Mouse (Mus musculus) heart, embryonic 14.5 days (tissue): ENCODE data around the gene Marc1. TPM values are rescaled to one million over a fixed set of nuclear protein-coding genes. Genes with fewer than 3 reads are reported as not detected.

Source experiments
- ATAC-seq: fragments of 200-750 bp; cut with Nextera tagmentation; 2 replicates; pipeline ENCODE4 v1.8.0; 2017; ENCODE audit warnings: low read depth, moderate TSS enrichment; ENCODE audit not compliant: insufficient number of reproducible peaks, insufficient read depth, low FRiP score
- H3K27ac ChIP-seq, 2 experiments: fragments of 200-500 bp in 1 of 2; fragments of 300-500 bp in 1 of 2; sonication (generic) in 1 of 2; replicated peaks in 1 of 2; 2 replicates each; pipeline ENCODE4 v1.5.1; 2012 to 2014; ENCODE audit warnings: low read depth in 2 of 2, low read length in 2 of 2, control low read depth in 1 of 2, mild to moderate bottlenecking in 1 of 2, mixed read lengths in 1 of 2; ENCODE audit not compliant: control insufficient read depth in 1 of 2, insufficient read depth in 1 of 2
- H3K27me3 ChIP-seq: fragments of 300-500 bp; sonication (generic); 2 replicates; pipeline ENCODE4 v1.6.1; 2014; ENCODE audit warnings: mild to moderate bottlenecking, low read length, control low read depth; ENCODE audit not compliant: control insufficient read depth, insufficient read depth
- H3K36me3 ChIP-seq: fragments of 300-500 bp; sonication (generic); 2 replicates; pipeline ENCODE4 v1.6.1; 2014; ENCODE audit warnings: mild to moderate bottlenecking, control low read depth, low read length, mixed read lengths; ENCODE audit not compliant: control insufficient read depth, insufficient read depth
- H3K4me1 ChIP-seq, 2 experiments: fragments of 200-500 bp in 1 of 2; fragments of 300-500 bp in 1 of 2; sonication (generic) in 1 of 2; 2 replicates each; pipeline ENCODE4 v1.6.1; 2012 to 2014; ENCODE audit warnings: low read length in 2 of 2, control low read depth in 1 of 2, mixed read lengths in 1 of 2; ENCODE audit not compliant: control insufficient read depth in 2 of 2, insufficient read depth in 2 of 2
- H3K4me2 ChIP-seq: fragments of 300-500 bp; sonication (generic); 2 replicates; pipeline ENCODE4 v1.6.1; 2014; ENCODE audit warnings: mild to moderate bottlenecking, low read length
- H3K4me3 ChIP-seq, 2 experiments: fragments of 200-500 bp in 1 of 2; fragments of 300-500 bp in 1 of 2; sonication (generic) in 1 of 2; 2 replicates each; pipeline ENCODE4 v1.5.1; 2012 to 2014; ENCODE audit warnings: low read length in 2 of 2, mild to moderate bottlenecking in 2 of 2, control low read depth in 1 of 2, low read depth in 1 of 2, moderate library complexity in 1 of 2; ENCODE audit not compliant: control insufficient read depth in 1 of 2, insufficient read depth in 1 of 2
- H3K9ac ChIP-seq: fragments of 300-500 bp; sonication (generic); 2 replicates; pipeline ENCODE4 v1.6.1; 2014; ENCODE audit warnings: mild to moderate bottlenecking, low read length
- H3K9me3 ChIP-seq: fragments of 300-500 bp; sonication (generic); 2 replicates; pipeline ENCODE4 v1.6.1; 2016; ENCODE audit warnings: low read length, control low read depth; ENCODE audit not compliant: control insufficient read depth
- WGBS: fragments of 180-500 bp; shearing (Covaris S2); extraction: QIAGEN DNeasy Blood & Tissue Kit; methylation state at CpG from one replicate; pipeline ENCODE4 v1.1.7; 2014; 5-methylcytosine and 5-hydroxymethylcytosine counted together
- polyA plus RNA-seq: library from polyadenylated mRNA; unstranded; fragments of >200 nt; fragmentation: Nextera tagmentation; extraction: Ambion mirVana; gene quantifications from 2 replicates; pipeline ENCODE4 v1.2.1, GENCODE M21; 2014

Gene Marc1
- polyA plus RNA-seq, 1 experiment from 2014 or later, result not detected

- H3K4me3 ChIP-seq, result no peak overlapping the region
- H3K4me2 ChIP-seq, result no peak overlapping the region
- H3K27ac ChIP-seq, result no peak overlapping the region
- no peaks in the 10 kb centered on the region for H3K4me1 ChIP-seq
- H3K9me3 ChIP-seq, result no peaks in the 10 kb centered on the region
- WGBS, result 74% methylated on average over 7 of the region's 7 CpGs
- H3K36me3 ChIP-seq, result peaks cover 67% of the 10 kb centered on the region
- ATAC-seq, result no peak
- H3K27me3 ChIP-seq, result no peaks in the 10 kb centered on the region
- H3K9ac ChIP-seq, result no peak overlapping the region
Measured at GRCm38 (mm10) chr1:184833499-184833898, 22.4 kb upstream of the Marc1 start.

GRCm38 (mm10) chr1:184832211-184832610, 21.1 kb upstream of the Marc1 start:
- H3K4me1 ChIP-seq, result peaks cover 5% of the 10 kb centered on the region in 2 experiments
- H3K4me3 ChIP-seq, result no peak overlapping the region
- H3K4me2 ChIP-seq, result no peak overlapping the region
- no peak overlapping the region for H3K9ac ChIP-seq
- H3K36me3 ChIP-seq, result peaks cover 58% of the 10 kb centered on the region
- H3K27me3 ChIP-seq, result no peaks in the 10 kb centered on the region
- H3K9me3 ChIP-seq, result no peaks in the 10 kb centered on the region
- H3K27ac ChIP-seq, result no peak overlapping the region
- WGBS, result 81% methylated on average over 10 of the region's 10 CpGs
- no peak; the same call in 1 of the 2 replicates for ATAC-seq

- H3K4me1 ChIP-seq, result peaks cover 6 to 9% of the 10 kb centered on the region in 2 experiments
- no peak overlapping the region for H3K27ac ChIP-seq
- H3K27me3 ChIP-seq, result no peaks in the 10 kb centered on the region
- 78% methylated on average over 8 of the region's 8 CpGs for WGBS
- H3K9me3 ChIP-seq, result no peaks in the 10 kb centered on the region
- no peak overlapping the region for H3K4me2 ChIP-seq
- peaks cover 45% of the 10 kb centered on the region for H3K36me3 ChIP-seq
- no peak for ATAC-seq
- no peak overlapping the region for H3K9ac ChIP-seq
- no peak overlapping the region for H3K4me3 ChIP-seq
Measured at GRCm38 (mm10) chr1:184829897-184830296, 18.8 kb upstream of the Marc1 start.

DNA sequence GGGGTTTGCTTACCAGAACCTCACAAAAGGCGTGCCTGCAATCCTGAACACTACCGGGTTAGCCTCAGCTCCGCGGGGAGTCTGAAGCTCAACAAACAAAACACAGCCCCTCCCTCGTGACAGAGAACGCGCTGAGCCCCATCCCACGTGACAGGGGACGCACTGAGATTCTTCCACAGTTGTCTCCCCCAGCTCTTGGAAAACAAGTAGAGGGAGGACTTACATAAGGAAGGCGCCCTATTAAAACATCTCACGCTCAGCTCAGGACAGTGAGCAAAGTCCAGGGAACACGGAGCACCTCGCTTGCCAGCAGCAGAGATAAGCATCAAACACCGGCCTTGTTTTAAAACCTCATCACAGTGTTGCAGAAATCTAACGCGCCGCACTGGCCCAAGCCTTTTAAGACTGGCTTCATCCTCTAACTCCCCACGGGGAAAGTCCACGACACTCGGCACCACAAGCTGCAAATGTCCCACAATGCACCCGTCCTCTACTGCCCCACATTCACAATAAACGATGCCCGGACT, 16.1 kb upstream of the Marc1 start:
- H3K4me2 ChIP-seq, result peak overlapping the region; percentile 62
- peak overlapping the region; percentile 64 for H3K9ac ChIP-seq
- ATAC-seq, result no peak
- WGBS, result 22% methylated on average over 23 of the region's 23 CpGs
- no peaks in the 10 kb centered on the region for H3K27me3 ChIP-seq
- H3K36me3 ChIP-seq, result peaks cover 32% of the 10 kb centered on the region
- H3K4me3 ChIP-seq, result peak overlapping the region; percentile 29 to 39
- H3K9me3 ChIP-seq, result no peaks in the 10 kb centered on the region
- H3K4me1 ChIP-seq, result peaks cover 11 to 13% of the 10 kb centered on the region in 2 experiments
- no peak overlapping the region for H3K27ac ChIP-seq

GRCm38 (mm10) chr1:184825093-184825492, 14.0 kb upstream of the Marc1 start:
- WGBS, result 24% methylated on average over 11 of the region's 11 CpGs
- H3K9me3 ChIP-seq, result no peaks in the 10 kb centered on the region
- no peak for ATAC-seq

DNA sequence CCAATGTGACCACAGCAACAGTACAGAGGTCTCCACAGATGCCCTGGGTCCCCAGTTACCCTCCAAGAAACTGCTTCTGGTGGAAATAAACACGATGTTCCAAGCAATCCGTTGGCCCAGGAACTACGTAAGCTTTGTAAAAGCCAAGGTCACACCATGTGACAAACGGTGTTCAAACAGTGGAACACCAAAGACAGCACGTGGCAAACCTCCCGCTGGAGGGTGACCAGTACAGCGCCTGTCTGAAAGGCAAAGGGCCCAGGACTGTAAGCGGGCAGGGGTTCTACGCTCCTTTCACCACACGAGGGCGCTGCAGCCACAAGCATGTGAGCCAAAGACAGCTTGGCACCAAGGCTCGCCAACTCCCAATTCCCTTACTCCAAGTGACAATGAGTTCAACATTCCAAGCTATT, 13.3 kb upstream of the Marc1 start:
- H3K4me3 ChIP-seq, result no peak overlapping the region
- ATAC-seq, result peak; percentile 71
- peaks cover 11 to 13% of the 10 kb centered on the region in 2 experiments for H3K4me1 ChIP-seq
- peak overlapping the region; percentile 54 for H3K4me2 ChIP-seq
- H3K9ac ChIP-seq, result no peak overlapping the region
- WGBS, result 5% methylated on average over 12 of the region's 12 CpGs
- H3K27ac ChIP-seq, result 0 out of 4 replicates have a peak overlapping the region, but pooled peaks of 1 of the 2 experiments have one; percentile 42
- no peaks in the 10 kb centered on the region for H3K27me3 ChIP-seq
- peaks cover 32% of the 10 kb centered on the region for H3K36me3 ChIP-seq
- H3K9me3 ChIP-seq, result no peaks in the 10 kb centered on the region

More at GRCm38 (mm10) chr1:184825093-184825492, 14.0 kb upstream of the Marc1 start:
- H3K27me3 ChIP-seq, result no peaks in the 10 kb centered on the region
- peak overlapping the region; percentile 54 for H3K4me2 ChIP-seq
- H3K27ac ChIP-seq, result 0 out of 4 replicates have a peak overlapping the region, but pooled peaks of 1 of the 2 experiments have one; percentile 42
- H3K4me3 ChIP-seq, result no peak overlapping the region
- no peak overlapping the region for H3K9ac ChIP-seq
- peaks cover 32% of the 10 kb centered on the region for H3K36me3 ChIP-seq
- peaks cover 11 to 13% of the 10 kb centered on the region in 2 experiments for H3K4me1 ChIP-seq

- Histone ChIP-seq H3K4me3 (no peak overlapping the region), H3K4me2 (peak overlapping the region; percentile 38), H3K36me3 (peaks cover 45% of the 10 kb centered on the region), H3K4me1 (peaks cover 11 to 12% of the 10 kb centered on the region in 2 experiments), H3K9me3 (no peaks in the 10 kb centered on the region), H3K9ac (no peak overlapping the region), H3K27me3 (no peaks in the 10 kb centered on the region), H3K27ac (no peak overlapping the region)
- ATAC-seq, result no peak
- WGBS, result 15% methylated on average over 11 of the region's 11 CpGs
Measured at GRCm38 (mm10) chr1:184822678-184823077, 11.6 kb upstream of the Marc1 start.

- peaks cover 77% of the 10 kb centered on the region for H3K36me3 ChIP-seq
- WGBS, result 79% methylated on average over 6 of the region's 6 CpGs
- H3K4me3 ChIP-seq, result no peak overlapping the region
- no peaks in the 10 kb centered on the region for H3K9me3 ChIP-seq
- peaks cover 0 to 2% of the 10 kb centered on the region in 2 experiments; a peak in 1 of 4 replicates for H3K4me1 ChIP-seq
- no peak overlapping the region for H3K9ac ChIP-seq
- H3K27me3 ChIP-seq, result no peaks in the 10 kb centered on the region
- no peak for ATAC-seq
- no peak overlapping the region for H3K27ac ChIP-seq
- no peak overlapping the region for H3K4me2 ChIP-seq
Measured at GRCm38 (mm10) chr1:184817768-184818167, 6.7 kb upstream of the Marc1 start.
